Mouse (Mus musculus) spleen, adult 2 months (tissue): Measurements from ENCODE around the gene Akap2. TPM values are rescaled to one million over a fixed set of nuclear protein-coding genes. Genes with fewer than 3 reads are reported as not detected.

Experiments
- DNase-seq, 2 experiments: peaks; one replicate each; pipeline versions ENCODE4 v3.0.0 to v3.0.0-alpha.2; 2012 to 2021; ENCODE audit warnings: low spot score in 2 of 2, low read depth in 1 of 2
- H3K27ac ChIP-seq: fragments of 200-500 bp; 2 replicates; pipeline ENCODE4 v1.5.1; 2012; ENCODE audit warnings: low read length, inconsistent platforms; ENCODE audit not compliant: insufficient read depth
- H3K27me3 ChIP-seq: fragments of 200-500 bp; 2 replicates; pipeline ENCODE4 v1.6.1; 2012; ENCODE audit warnings: mild to moderate bottlenecking, moderate library complexity, low read length, inconsistent platforms; ENCODE audit not compliant: control insufficient read depth, insufficient read depth
- H3K36me3 ChIP-seq: fragments of 200-500 bp; 2 replicates; pipeline ENCODE4 v1.6.1; 2012; ENCODE audit warnings: mild to moderate bottlenecking, low read length, inconsistent platforms; ENCODE audit not compliant: control insufficient read depth, insufficient read depth
- H3K4me1 ChIP-seq: fragments of 200-500 bp; 2 replicates; pipeline ENCODE4 v1.6.1; 2011; ENCODE audit warnings: inconsistent platforms; ENCODE audit not compliant: control insufficient read depth, insufficient read depth, insufficient read length
- H3K4me3 ChIP-seq: fragments of 200-500 bp; 2 replicates; pipeline ENCODE4 v1.5.1; 2011; ENCODE audit warnings: mild to moderate bottlenecking, inconsistent platforms; ENCODE audit not compliant: insufficient read depth, insufficient read length; ENCODE audit errors: extremely low read depth
- CTCF ChIP-seq: fragments of 200-500 bp; IDR thresholded peaks from 2 replicates; pipeline ENCODE4 v1.5.1; 2011; ENCODE audit warnings: mild to moderate bottlenecking, inconsistent platforms; ENCODE audit not compliant: insufficient read depth, insufficient read length, insufficient replicate concordance; ENCODE audit errors: extremely low read depth
- POLR2A ChIP-seq: fragments of 200-500 bp; IDR thresholded peaks from 2 replicates; pipeline ENCODE4 v1.6.1; 2011; ENCODE audit warnings: low read depth, low read length, inconsistent platforms
- WGBS: fragments of 180-500 bp; shearing (Covaris S2); methylation state at CpG from one replicate; pipeline ENCODE4 v1.1.7; 2018; 5-methylcytosine and 5-hydroxymethylcytosine counted together
- polyA plus RNA-seq: library from polyadenylated mRNA; depleted of rRNA; stranded (reverse); fragments of >200 nt; gene quantifications from 2 replicates; pipeline ENCODE4 v1.2.3, GENCODE M21; 2012

Gene Akap2
- polyA plus RNA-seq, 1 experiment: 23.6 TPM

DNA sequence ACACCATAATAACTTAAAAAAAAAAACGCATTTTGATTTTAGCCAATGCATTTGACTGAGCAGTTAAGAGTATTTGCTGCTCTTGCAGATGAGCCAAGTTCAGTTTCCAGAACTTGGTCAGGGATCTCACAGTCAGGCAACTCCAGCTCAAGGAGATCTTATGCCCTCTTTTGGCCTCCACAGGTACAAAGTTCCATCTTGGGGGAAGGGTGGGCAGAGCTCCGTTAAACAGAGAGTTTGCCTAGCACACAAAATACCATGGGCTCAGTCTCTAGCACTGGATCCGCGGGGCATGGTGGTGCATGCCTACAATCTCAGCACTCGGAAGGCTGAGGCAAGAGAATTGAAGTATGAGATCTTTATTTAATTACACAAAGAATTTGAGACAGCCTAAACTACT lies 14.9 kb downstream of the Akap2 start:
- H3K4me1 ChIP-seq: peaks cover 4% of the 10 kb centered on the region; the same call in 1 of the 2 replicates
- DNase-seq: no peak
- TF ChIP-seq CTCF: no peak
- no peak for TF ChIP-seq POLR2A
- WGBS: 92% methylated on average over 5 of the region's 5 CpGs
- H3K36me3 ChIP-seq: no peaks in the 10 kb centered on the region
- H3K4me3 ChIP-seq: no peak overlapping the region
- no peaks in the 10 kb centered on the region for H3K27me3 ChIP-seq
- H3K27ac ChIP-seq: no peak overlapping the region

DNA sequence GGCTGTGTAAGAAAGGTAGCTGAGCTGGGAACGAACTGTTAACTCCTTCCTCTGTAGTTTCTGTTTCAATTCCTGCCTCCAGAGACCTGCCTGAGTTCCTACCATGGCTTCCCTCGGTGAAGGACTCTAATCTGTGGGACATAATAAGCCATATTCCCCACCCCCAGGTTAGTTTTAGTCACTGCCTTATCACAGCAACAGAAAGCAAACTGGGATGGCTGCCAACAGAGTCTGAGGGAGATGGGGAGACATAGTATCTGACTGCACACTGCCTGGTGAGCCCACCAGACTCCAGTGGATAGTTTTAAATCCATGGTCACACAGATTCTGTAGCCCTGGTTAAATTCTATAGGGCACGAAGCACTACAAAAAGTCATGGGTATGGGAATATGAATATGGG lies 16.0 kb downstream of the Akap2 start:
- Histone ChIP-seq H3K27ac (no peak overlapping the region), H3K36me3 (no peaks in the 10 kb centered on the region), H3K27me3 (no peaks in the 10 kb centered on the region), H3K4me1 (peaks cover 4% of the 10 kb centered on the region; the same call in 1 of the 2 replicates), H3K4me3 (no peak overlapping the region)
- 62% methylated on average over 3 of the region's 3 CpGs for WGBS
- TF ChIP-seq CTCF (no peak), POLR2A (no peak)
- no peak for DNase-seq

DNA sequence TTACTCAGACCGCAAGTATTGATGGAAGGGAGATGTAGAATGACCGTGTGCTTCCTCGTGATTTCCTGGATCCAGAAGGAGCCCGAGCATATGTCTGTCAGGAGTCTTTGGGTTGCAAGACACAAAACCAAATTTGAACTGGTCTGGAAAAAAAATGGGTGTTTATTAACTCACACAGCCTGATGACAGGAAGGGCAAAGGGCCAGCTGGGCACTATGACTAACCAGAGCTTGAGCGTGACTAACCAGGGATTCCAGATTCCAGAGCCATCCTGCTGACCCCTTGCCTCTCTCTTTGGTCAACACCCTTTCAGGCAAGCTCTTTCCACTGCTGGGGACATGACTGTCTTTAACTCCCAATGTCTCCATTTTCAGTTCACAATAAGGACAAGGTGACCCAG lies 18.0 kb downstream of the Akap2 start:
- TF ChIP-seq CTCF (no peak), POLR2A (no peak)

DNA sequence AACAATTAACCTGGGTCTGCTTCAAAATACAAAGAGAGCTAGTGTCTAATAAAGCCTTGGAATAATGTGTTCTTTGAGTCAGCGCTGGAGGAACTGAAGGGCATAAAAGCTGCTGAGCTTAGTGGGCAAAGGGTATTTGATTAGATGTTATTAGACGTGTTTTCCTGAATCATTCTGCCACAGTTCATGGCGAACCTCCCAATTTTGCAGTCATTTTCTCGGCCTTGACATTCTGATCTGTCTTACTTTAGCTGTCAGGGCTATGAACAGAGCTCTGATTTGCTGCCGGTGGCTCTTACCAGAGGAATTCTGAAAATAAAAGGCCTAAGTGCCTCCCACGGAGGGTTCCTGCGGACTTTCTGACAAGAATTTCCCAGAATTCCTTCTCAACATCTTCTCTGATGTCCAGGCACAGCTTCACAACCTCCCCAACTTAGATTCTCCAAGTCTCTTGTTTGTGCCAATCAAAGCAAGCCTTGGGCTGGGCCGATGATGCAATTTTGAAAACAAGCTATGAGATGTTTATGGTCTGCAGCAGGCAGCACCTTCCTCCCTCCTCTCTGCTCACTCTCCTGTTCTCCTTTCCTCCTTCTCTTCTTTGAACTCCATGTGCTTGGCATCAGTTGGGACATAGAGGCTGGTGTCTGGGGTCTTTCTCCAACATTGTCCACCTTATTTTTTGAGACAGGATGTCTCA lies 21.5 kb downstream of the Akap2 start:
- H3K27me3 ChIP-seq: no peaks in the 10 kb centered on the region

More for the DNA sequence above, 18.0 kb downstream of the Akap2 start:
- 84% methylated on average over 5 of the region's 5 CpGs for WGBS
- no peak overlapping the region for H3K27ac ChIP-seq
- H3K36me3 ChIP-seq: no peaks in the 10 kb centered on the region
- no peak for DNase-seq
- H3K4me3 ChIP-seq: no peak overlapping the region
- H3K27me3 ChIP-seq: no peaks in the 10 kb centered on the region
- H3K4me1 ChIP-seq: peaks cover 4% of the 10 kb centered on the region; the same call in 1 of the 2 replicates

DNA sequence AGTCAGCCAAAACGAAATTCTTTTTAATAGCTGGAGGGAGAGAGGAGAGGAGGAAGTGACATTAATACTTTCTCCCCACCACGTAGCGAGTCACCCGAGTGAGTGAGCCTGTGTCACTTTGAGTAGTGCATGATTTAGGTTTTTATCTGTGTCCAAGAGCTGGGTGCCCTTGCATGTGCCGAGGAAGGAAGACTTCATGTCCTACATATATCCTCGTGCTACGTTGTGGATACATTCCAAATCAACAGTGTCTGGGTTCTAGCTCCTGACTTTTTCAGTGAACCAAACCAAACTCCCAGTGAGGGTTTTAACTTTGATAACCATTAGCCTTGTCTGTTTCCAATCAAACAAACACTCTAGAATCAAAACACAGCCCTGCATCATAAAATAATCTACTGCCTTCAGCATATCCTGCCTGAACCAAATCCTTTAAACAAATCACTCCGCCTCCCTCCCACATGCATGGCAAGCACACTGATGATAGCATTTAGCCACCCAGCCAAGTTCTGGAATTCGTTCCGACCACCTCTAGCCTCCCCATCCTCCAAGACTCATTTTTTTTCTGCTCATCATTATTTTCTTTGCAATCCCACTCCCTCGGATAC lies 26.0 kb downstream of the Akap2 start:
- Histone ChIP-seq H3K4me3 (no peak overlapping the region), H3K36me3 (no peaks in the 10 kb centered on the region)
- 54% methylated on average over 11 of the region's 11 CpGs for WGBS

More for the DNA sequence above, 21.5 kb downstream of the Akap2 start:
- WGBS: 86% methylated on average over 8 of the region's 8 CpGs
- Histone ChIP-seq H3K36me3 (no peaks in the 10 kb centered on the region), H3K4me1 (no peaks in the 10 kb centered on the region), H3K27ac (no peak overlapping the region), H3K4me3 (no peak overlapping the region)
- TF ChIP-seq POLR2A: no peak
- no peak for TF ChIP-seq CTCF
- no peak for DNase-seq

DNA sequence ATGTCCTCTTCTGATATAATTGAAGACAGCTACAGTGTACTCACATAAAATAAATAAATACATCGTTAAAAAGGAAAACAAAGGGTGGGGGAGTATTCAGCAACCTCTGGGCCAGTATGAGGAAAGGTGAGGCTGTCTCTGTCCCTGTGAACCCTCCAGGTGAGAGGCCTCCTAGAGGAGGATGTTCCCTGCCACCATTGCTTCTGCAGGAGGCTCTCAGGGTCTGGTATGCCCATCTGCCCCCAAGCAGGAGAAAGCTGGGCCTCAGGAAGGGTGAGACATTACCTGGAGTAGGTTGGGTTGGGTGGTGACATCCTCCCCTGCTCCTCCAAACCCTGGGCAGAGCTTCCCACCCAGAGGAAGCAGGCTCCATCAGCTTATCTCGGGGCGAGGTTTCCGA lies 33.2 kb downstream of the Akap2 start:
- Histone ChIP-seq H3K27ac (no peak overlapping the region), H3K4me3 (no peak overlapping the region), H3K36me3 (no peaks in the 10 kb centered on the region), H3K4me1 (peaks cover 6% of the 10 kb centered on the region; the same call in 1 of the 2 replicates), H3K27me3 (no peaks in the 10 kb centered on the region)
- TF ChIP-seq POLR2A: no peak
- no peak for TF ChIP-seq CTCF
- DNase-seq: no peak
- 53% methylated on average over 4 of the region's 4 CpGs for WGBS

More for the DNA sequence above, 26.0 kb downstream of the Akap2 start:
- no peak for TF ChIP-seq POLR2A
- H3K27ac ChIP-seq: no peak overlapping the region
- no peaks in the 10 kb centered on the region for H3K4me1 ChIP-seq
- no peak for DNase-seq
- H3K27me3 ChIP-seq: no peaks in the 10 kb centered on the region

DNA sequence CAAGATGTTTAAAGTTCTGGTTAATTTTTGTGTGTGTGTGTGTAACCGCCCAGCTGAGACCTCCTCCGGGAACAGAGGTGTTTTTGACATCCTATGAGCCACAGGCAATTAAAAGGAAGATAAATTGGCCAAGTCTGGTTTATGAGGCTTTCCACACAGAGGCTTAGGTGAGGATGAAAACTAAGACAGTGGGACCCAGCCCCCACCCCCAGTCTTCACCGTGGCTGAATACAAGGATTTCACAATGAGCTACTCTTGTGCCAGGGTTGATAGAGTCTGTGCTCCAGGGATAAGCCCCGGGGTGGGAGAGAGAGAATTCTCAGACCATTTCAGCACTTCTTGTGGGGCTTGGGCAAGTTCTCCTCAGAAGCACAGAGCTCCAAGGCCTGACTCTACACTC lies 33.6 kb downstream of the Akap2 start:
- H3K27me3 ChIP-seq: no peaks in the 10 kb centered on the region
- 61% methylated on average over 4 of the region's 4 CpGs for WGBS
- no peak for DNase-seq
- no peak for TF ChIP-seq CTCF
- TF ChIP-seq POLR2A: no peak
- no peak overlapping the region for H3K4me3 ChIP-seq
- H3K4me1 ChIP-seq: peaks cover 6% of the 10 kb centered on the region; the same call in 1 of the 2 replicates
- no peak overlapping the region for H3K27ac ChIP-seq
- no peaks in the 10 kb centered on the region for H3K36me3 ChIP-seq
